ENCODE assay signal across 21 mouse cellular contexts in genomic region chr2:154642712-154643385, GRCm38 (mm10). TPM values are rescaled to one million over a fixed set of nuclear protein-coding genes. Genes with fewer than 3 reads are reported as not detected.
DNase-seq lines count a peak whose midpoint lies in the region; ATAC-seq lines count a peak whose summit lies in the region.
"Had no signal": no experiment of that assay in that cellular context is flagged by ENCODE, and none has a peak within 500 bp of the region (broad histone marks: within the 10 kb centered on the region; RNA-seq: fewer than 3 reads in every experiment).

No protein-coding gene starts in this region.

- H3K4me2 ChIP-seq in kidney, embryonic 14.5 days (replicated peaks; ENCODE audit: low read depth, low read length), result no peak overlapping the region
- H3K4me2 ChIP-seq in lung, embryonic 15.5 days, result peak overlapping the region; percentile 30; the same call in 1 of the 2 replicates
- 0 out of 2 replicates have a peak overlapping the region, but pooled peaks have one; percentile 6 for H3K4me2 ChIP-seq in intestine, embryonic 14.5 days (ENCODE audit: low read length)
- H3K4me2 ChIP-seq in stomach, embryonic 15.5 days, result no peak overlapping the region
- H3K4me2 ChIP-seq: forebrain, embryonic 15.5 days; liver, embryonic 15.5 days had no signal

- 87% methylated on average over 6 of the region's 6 CpGs for WGBS in kidney, embryonic 14.5 days
- 70% methylated on average over 6 of the region's 6 CpGs for WGBS in lung, embryonic 15.5 days
- 78% methylated on average over 6 of the region's 6 CpGs for WGBS in intestine, embryonic 14.5 days
- 76% methylated on average over 6 of the region's 6 CpGs for WGBS in stomach, embryonic 15.5 days
- WGBS in embryonic facial prominence, embryonic 10.5 days, result 89% methylated on average over 6 of the region's 6 CpGs

- H3K4me1 ChIP-seq in kidney, embryonic 14.5 days (ENCODE audit: control insufficient read depth, insufficient read depth, low read length), result no peaks in the 10 kb centered on the region
- H3K4me1 ChIP-seq in lung, embryonic 15.5 days, result peaks cover 7% of the 10 kb centered on the region; the same call in 1 of the 2 replicates
- no peaks in the 10 kb centered on the region for H3K4me1 ChIP-seq in intestine, embryonic 14.5 days (replicated peaks; ENCODE audit: control insufficient read depth, insufficient read depth, low read length)
- no peaks in the 10 kb centered on the region; the same call in 1 of the 2 replicates for H3K4me1 ChIP-seq in stomach, embryonic 15.5 days
- peaks cover 4% of the 10 kb centered on the region; the same call in 1 of the 2 replicates for H3K4me1 ChIP-seq in embryonic facial prominence, embryonic 10.5 days
- H3K4me1 ChIP-seq: forebrain, embryonic 15.5 days; heart, embryonic 10.5 days had no signal

- DNase-seq in kidney, postnatal 25 days, result no peak
- no peak for DNase-seq in lung, postnatal 4 days
- no peak for DNase-seq in intestine, embryonic 14.5 days (ENCODE audit: low spot score)
- DNase-seq in embryonic facial prominence, embryonic 10.5 days (ENCODE audit: low spot score), result no peak
- DNase-seq in thymus, postnatal 0 days (ENCODE audit: low spot score), result no peak
- DNase-seq: adrenal gland, postnatal 36 days; B cell, adult 2 months; cerebellum, postnatal 10 days; gastrocnemius, adult 2 months; heart, postnatal 36 days; kidney, adult 11 months; thymus, postnatal 14 days had no signal

- no peak overlapping the region for H3K4me3 ChIP-seq in kidney, embryonic 14.5 days (ENCODE audit: low read length)
- no peak overlapping the region for H3K4me3 ChIP-seq in lung, embryonic 15.5 days
- H3K4me3 ChIP-seq in intestine, embryonic 14.5 days (ENCODE audit: low read depth, low read length), result no peak overlapping the region
- H3K4me3 ChIP-seq in stomach, embryonic 15.5 days (replicated peaks), result no peak overlapping the region
- no peak overlapping the region for H3K4me3 ChIP-seq in embryonic facial prominence, embryonic 10.5 days
- H3K4me3 ChIP-seq: forebrain, embryonic 15.5 days; gastrocnemius, adult 2 months; heart, embryonic 10.5 days; liver, embryonic 15.5 days; megakaryocyte, embryonic 14.5 days had no signal

- H3K36me3 ChIP-seq in kidney, embryonic 14.5 days (ENCODE audit: control insufficient read depth, insufficient read depth, low read length), result peaks cover 15% of the 10 kb centered on the region; the same call in 1 of the 2 replicates
- peaks cover 13% of the 10 kb centered on the region for H3K36me3 ChIP-seq in lung, embryonic 15.5 days
- peaks cover 18% of the 10 kb centered on the region for H3K36me3 ChIP-seq in intestine, embryonic 14.5 days (ENCODE audit: control insufficient read depth, insufficient read depth, low read length)
- peaks cover 7% of the 10 kb centered on the region; the same call in 1 of the 2 replicates for H3K36me3 ChIP-seq in stomach, embryonic 15.5 days
- peaks cover 57% of the 10 kb centered on the region for H3K36me3 ChIP-seq in embryonic facial prominence, embryonic 10.5 days (replicated peaks)

- peaks cover 6% of the 10 kb centered on the region; the same call in 1 of the 2 replicates for H3K9me3 ChIP-seq in kidney, embryonic 14.5 days (ENCODE audit: control insufficient read depth, low read length)
- no peaks in the 10 kb centered on the region for H3K9me3 ChIP-seq in lung, embryonic 15.5 days
- H3K9me3 ChIP-seq in intestine, embryonic 14.5 days (ENCODE audit: control insufficient read depth, low read length), result peaks cover 4% of the 10 kb centered on the region
- H3K9me3 ChIP-seq in stomach, embryonic 15.5 days, result no peaks in the 10 kb centered on the region
- peaks cover 7% of the 10 kb centered on the region; the same call in 1 of the 2 replicates for H3K9me3 ChIP-seq in embryonic facial prominence, embryonic 10.5 days
- H3K9me3 ChIP-seq: forebrain, embryonic 15.5 days; liver, embryonic 15.5 days had no signal

- H3K27ac ChIP-seq in kidney, embryonic 14.5 days (ENCODE audit: low read depth, low read length), result peak overlapping the region; percentile 73
- peak overlapping the region; percentile 85 for H3K27ac ChIP-seq in lung, embryonic 15.5 days
- H3K27ac ChIP-seq in intestine, embryonic 14.5 days (ENCODE audit: low read depth), result peak overlapping the region; percentile 34; the same call in 1 of the 2 replicates
- peak overlapping the region; percentile 4; the same call in 1 of the 2 replicates for H3K27ac ChIP-seq in stomach, embryonic 15.5 days
- H3K27ac ChIP-seq in embryonic facial prominence, embryonic 10.5 days (replicated peaks), result no peak overlapping the region
- H3K27ac ChIP-seq: forebrain, embryonic 15.5 days; gastrocnemius, adult 2 months; heart, embryonic 10.5 days; liver, embryonic 15.5 days had no signal

- ATAC-seq in kidney, embryonic 14.5 days (ENCODE audit: low FRiP score, low TSS enrichment), result no peak
- ATAC-seq in lung, embryonic 15.5 days (ENCODE audit: borderline replicate concordance, extremely low read depth, low FRiP score, low TSS enrichment), result no peak
- peak; percentile 17; the same call in 1 of the 2 replicates for ATAC-seq in intestine, embryonic 14.5 days (replicated peaks; ENCODE audit: low FRiP score, low TSS enrichment, low read depth)
- no peak for ATAC-seq in stomach, embryonic 15.5 days (ENCODE audit: insufficient read depth, low FRiP score, low read depth)
- ATAC-seq: activated CD4-positive, CD25-positive, alpha-beta regulatory T cell, adult 4 months; forebrain, embryonic 15.5 days had no signal

- H3K9ac ChIP-seq in kidney, embryonic 14.5 days (ENCODE audit: low read depth, low read length), result no peak overlapping the region
- H3K9ac ChIP-seq in lung, embryonic 15.5 days, result no peak overlapping the region
- no peak overlapping the region for H3K9ac ChIP-seq in intestine, embryonic 14.5 days (ENCODE audit: low read length)
- H3K9ac ChIP-seq in stomach, embryonic 15.5 days, result no peak overlapping the region
- H3K9ac ChIP-seq: forebrain, embryonic 15.5 days; liver, embryonic 15.5 days had no signal

- H3K27me3 ChIP-seq in kidney, embryonic 14.5 days (ENCODE audit: control insufficient read depth, insufficient read depth, low read length), result no peaks in the 10 kb centered on the region
- no peaks in the 10 kb centered on the region for H3K27me3 ChIP-seq in lung, embryonic 15.5 days
- H3K27me3 ChIP-seq in intestine, embryonic 14.5 days (replicated peaks; ENCODE audit: control insufficient read depth, insufficient read depth, low read length), result no peaks in the 10 kb centered on the region
- no peaks in the 10 kb centered on the region for H3K27me3 ChIP-seq in stomach, embryonic 15.5 days (replicated peaks)
- no peaks in the 10 kb centered on the region for H3K27me3 ChIP-seq in embryonic facial prominence, embryonic 10.5 days (replicated peaks; ENCODE audit: low read depth, poor library complexity, severe bottlenecking)
- H3K27me3 ChIP-seq: forebrain, embryonic 15.5 days; liver, embryonic 15.5 days; megakaryocyte, embryonic 14.5 days had no signal

RNA-seq across cellular contexts. Expression of gene Chmp4b, which starts 8.7 kb away (rescaled TPM):
- polyA plus RNA-seq in kidney, embryonic 14.5 days (2014; fragmentation: Nextera tagmentation; extraction: Ambion mirVana), result 13.9 and 19.5 TPM in 2 replicates
- 27.2 and 27.6 TPM in 2 replicates for polyA plus RNA-seq in lung, embryonic 15.5 days (2015; fragmentation: Nextera tagmentation; extraction: Ambion mirVana)
- polyA plus RNA-seq in intestine, embryonic 14.5 days (2014; fragmentation: Nextera tagmentation; extraction: Ambion mirVana), result 15.5 and 15.8 TPM in 2 replicates
- 35.9 and 40.0 TPM in 2 replicates for polyA plus RNA-seq in stomach, embryonic 15.5 days (2015; fragmentation: Nextera tagmentation; extraction: Ambion mirVana)
- 12.8 and 14.7 TPM in 2 replicates for polyA plus RNA-seq in embryonic facial prominence, embryonic 10.5 days (2016; fragmentation: Nextera tagmentation; extraction: Ambion mirVana)
- polyA plus RNA-seq in thymus, postnatal 0 days (2015; fragmentation: Nextera tagmentation; extraction: Ambion mirVana), result 30.1 and 35.4 TPM in 2 replicates

RNA-seq across cellular contexts. Expression of gene 4930519P11Rik, which starts 29.6 kb away (rescaled TPM):
- polyA plus RNA-seq in kidney, embryonic 14.5 days (2014; fragmentation: Nextera tagmentation; extraction: Ambion mirVana), result 0.72 and 0.89 TPM in 2 replicates
- polyA plus RNA-seq in lung, embryonic 15.5 days (2015; fragmentation: Nextera tagmentation; extraction: Ambion mirVana), result not detected in 2 replicates
- polyA plus RNA-seq in intestine, embryonic 14.5 days (2014; fragmentation: Nextera tagmentation; extraction: Ambion mirVana), result not detected in 2 replicates
- 0.30 and 0.78 TPM in 2 replicates for polyA plus RNA-seq in stomach, embryonic 15.5 days (2015; fragmentation: Nextera tagmentation; extraction: Ambion mirVana)
- polyA plus RNA-seq in embryonic facial prominence, embryonic 10.5 days (2016; fragmentation: Nextera tagmentation; extraction: Ambion mirVana), result not detected in 2 replicates
- 0.28 and 0.42 TPM in 2 replicates for polyA plus RNA-seq in thymus, postnatal 0 days (2015; fragmentation: Nextera tagmentation; extraction: Ambion mirVana)
- polyA plus RNA-seq: activated CD4-positive, CD25-positive, alpha-beta regulatory T cell, adult 4 months; liver, embryonic 15.5 days; neural tube, embryonic 11.5 days had no signal

RNA-seq across cellular contexts. Expression of gene Zfp341, which starts 29.8 kb away (rescaled TPM):
- 1.1 and 1.3 TPM in 2 replicates for polyA plus RNA-seq in kidney, embryonic 14.5 days (2014; fragmentation: Nextera tagmentation; extraction: Ambion mirVana)
- 1.0 TPM in 2 replicates for polyA plus RNA-seq in lung, embryonic 15.5 days (2015; fragmentation: Nextera tagmentation; extraction: Ambion mirVana)
- polyA plus RNA-seq in intestine, embryonic 14.5 days (2014; fragmentation: Nextera tagmentation; extraction: Ambion mirVana), result 0.97 and 1.0 TPM in 2 replicates
- 0.83 and 0.88 TPM in 2 replicates for polyA plus RNA-seq in stomach, embryonic 15.5 days (2015; fragmentation: Nextera tagmentation; extraction: Ambion mirVana)
- 1.1 TPM in 2 replicates for polyA plus RNA-seq in embryonic facial prominence, embryonic 10.5 days (2016; fragmentation: Nextera tagmentation; extraction: Ambion mirVana)
- 0.51 and 0.61 TPM in 2 replicates for polyA plus RNA-seq in thymus, postnatal 0 days (2015; fragmentation: Nextera tagmentation; extraction: Ambion mirVana)

RNA-seq across cellular contexts. Expression of gene Pxmp4, which starts 39.3 kb away (rescaled TPM):
- polyA plus RNA-seq in kidney, embryonic 14.5 days (2014; fragmentation: Nextera tagmentation; extraction: Ambion mirVana), result 20.4 and 25.9 TPM in 2 replicates
- 26.4 and 29.1 TPM in 2 replicates for polyA plus RNA-seq in lung, embryonic 15.5 days (2015; fragmentation: Nextera tagmentation; extraction: Ambion mirVana)
- polyA plus RNA-seq in intestine, embryonic 14.5 days (2014; fragmentation: Nextera tagmentation; extraction: Ambion mirVana), result 25.9 and 26.4 TPM in 2 replicates
- 26.8 and 30.2 TPM in 2 replicates for polyA plus RNA-seq in stomach, embryonic 15.5 days (2015; fragmentation: Nextera tagmentation; extraction: Ambion mirVana)
- 11.6 and 13.8 TPM in 2 replicates for polyA plus RNA-seq in embryonic facial prominence, embryonic 10.5 days (2016; fragmentation: Nextera tagmentation; extraction: Ambion mirVana)
- 51.8 and 52.1 TPM in 2 replicates for polyA plus RNA-seq in thymus, postnatal 0 days (2015; fragmentation: Nextera tagmentation; extraction: Ambion mirVana)

Comparison
In these comparisons a context has a peak if more than half of its experiments do, and no peak if none do; other contexts are left out.
1. H3K4me2 ChIP-seq: peak in lung, embryonic 15.5 days (single experiment) and intestine, embryonic 14.5 days (single experiment); none in kidney, embryonic 14.5 days (single experiment) and stomach, embryonic 15.5 days (single experiment).